Mouse (Mus musculus): Measurements from ENCODE around the gene Pelp1. TPM values are rescaled to one million over a fixed set of nuclear protein-coding genes. Genes with fewer than 3 reads are reported as not detected.
"Not testable (repeated sequence)": the region's sequence is repeated elsewhere in the genome, so short reads cannot be mapped to it uniquely, and the experiment has no call there.

The Pelp1 gene
- total RNA-seq, 1 experiment: 77.5 TPM

DNA sequence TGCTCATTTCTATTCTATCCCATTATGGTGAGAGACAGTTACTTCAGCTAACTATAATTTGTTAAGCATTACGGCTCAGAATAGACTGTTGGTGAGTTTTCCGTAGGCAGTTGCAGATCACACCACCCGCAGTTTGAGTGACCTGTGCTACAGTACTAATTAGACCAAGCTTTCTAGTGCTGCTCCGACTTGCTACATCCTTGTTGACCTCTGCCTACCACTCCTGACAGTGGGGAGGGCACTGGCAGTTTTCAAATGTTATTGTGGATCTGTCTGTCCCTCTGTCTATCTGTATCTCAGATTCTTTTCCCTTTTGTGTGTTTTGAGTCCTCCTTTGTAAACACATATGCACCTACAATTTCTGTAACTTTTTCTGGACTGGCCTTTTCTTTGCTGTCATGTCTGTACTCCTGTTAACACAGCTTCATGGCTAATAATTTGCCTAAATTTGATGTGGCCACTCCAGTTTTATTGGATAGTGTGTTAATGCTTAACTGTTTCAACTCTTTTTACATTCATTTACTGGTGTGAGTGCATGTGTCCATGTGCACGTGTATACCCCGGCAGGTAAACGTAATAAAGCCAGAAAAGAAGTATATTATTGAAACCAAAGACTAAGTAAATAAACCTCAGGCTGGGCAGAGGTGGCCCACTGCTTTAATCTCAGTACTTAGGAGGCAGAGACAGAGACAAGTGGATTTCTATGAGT lies 36.8 kb downstream of the Pelp1 start:
- in situ Hi-C loops (cut with MboI; ENCODE audit: low sequenced_read_pairs in 2 of 2, unreplicated experiment in 2 of 2): no loop called here
- no peak overlapping the region for H3K27ac ChIP-seq (ENCODE audit: insufficient read depth, low read depth, low read length, poor library complexity, severe bottlenecking)
- H3K36me3 ChIP-seq (ENCODE audit: control insufficient read depth, insufficient read depth, low read length, poor library complexity, severe bottlenecking): no peaks in the 10 kb centered on the region
- DNase-seq (ENCODE audit: low read depth, low spot score): no peak
- no peaks in the 10 kb centered on the region for H3K4me1 ChIP-seq (ENCODE audit: control insufficient read depth in 2 of 2, insufficient read depth in 2 of 2, low read length in 2 of 2, poor library complexity in 1 of 2)
- H3K4me3 ChIP-seq (ENCODE audit: insufficient read depth in 1 of 2, low read depth in 1 of 2, low read length in 2 of 2, poor library complexity in 1 of 2, severe bottlenecking in 1 of 2): no peak overlapping the region
- TF ChIP-seq ZC3H11A (IDR thresholded peaks at IDR 0.05; ENCODE audit: borderline replicate concordance, low read depth, low read length) (no peak), MAFK (IDR thresholded peaks at IDR 0.05; ENCODE audit: insufficient read depth, low read depth, low read length) (no peak), CHD2 (IDR thresholded peaks at IDR 0.05; ENCODE audit: low read depth, low read length) (no peak), HCFC1 (IDR thresholded peaks at IDR 0.05; ENCODE audit: borderline replicate concordance, insufficient read depth, low read length) (no peak), ZNF384 (IDR thresholded peaks at IDR 0.05; ENCODE audit: low read depth, low read length) (no peak)
- no peaks in the 10 kb centered on the region; the same call in 1 of the 2 replicates for H3K9me3 ChIP-seq (ENCODE audit: control insufficient read depth, insufficient read depth, low read depth, low read length)
- no peak overlapping the region for H3K9ac ChIP-seq (ENCODE audit: insufficient read depth, low read depth, low read length, poor library complexity, severe bottlenecking)

- in situ Hi-C loops (cut with MboI; ENCODE audit: low sequenced_read_pairs in 2 of 2, unreplicated experiment in 2 of 2): no loop called here
- no peak overlapping the region for H3K9ac ChIP-seq (ENCODE audit: insufficient read depth, low read depth, low read length, poor library complexity, severe bottlenecking)
- no peaks in the 10 kb centered on the region; the same call in 1 of the 2 replicates for H3K9me3 ChIP-seq (ENCODE audit: control insufficient read depth, insufficient read depth, low read depth, low read length)
- H3K4me3 ChIP-seq (ENCODE audit: insufficient read depth in 1 of 2, low read depth in 1 of 2, low read length in 2 of 2, poor library complexity in 1 of 2, severe bottlenecking in 1 of 2): no peak overlapping the region
- no peaks in the 10 kb centered on the region for H3K36me3 ChIP-seq (ENCODE audit: control insufficient read depth, insufficient read depth, low read length, poor library complexity, severe bottlenecking)
- no peaks in the 10 kb centered on the region for H3K4me1 ChIP-seq (ENCODE audit: control insufficient read depth in 2 of 2, insufficient read depth in 2 of 2, low read length in 2 of 2, poor library complexity in 1 of 2)
- DNase-seq (ENCODE audit: low read depth, low spot score): no peak
- H3K27ac ChIP-seq (ENCODE audit: insufficient read depth, low read depth, low read length, poor library complexity, severe bottlenecking): no peak overlapping the region
- TF ChIP-seq HCFC1 (IDR thresholded peaks at IDR 0.05; ENCODE audit: borderline replicate concordance, insufficient read depth, low read length) (no peak), MAFK (IDR thresholded peaks at IDR 0.05; ENCODE audit: insufficient read depth, low read depth, low read length) (no peak), CHD2 (IDR thresholded peaks at IDR 0.05; ENCODE audit: low read depth, low read length) (no peak), ZNF384 (IDR thresholded peaks at IDR 0.05; ENCODE audit: low read depth, low read length) (no peak), ZC3H11A (IDR thresholded peaks at IDR 0.05; ENCODE audit: borderline replicate concordance, low read depth, low read length) (no peak)
These were observed 37.4 kb downstream of the Pelp1 start for GRCm38 (mm10) chr11:70372396-70372795.

DNA sequence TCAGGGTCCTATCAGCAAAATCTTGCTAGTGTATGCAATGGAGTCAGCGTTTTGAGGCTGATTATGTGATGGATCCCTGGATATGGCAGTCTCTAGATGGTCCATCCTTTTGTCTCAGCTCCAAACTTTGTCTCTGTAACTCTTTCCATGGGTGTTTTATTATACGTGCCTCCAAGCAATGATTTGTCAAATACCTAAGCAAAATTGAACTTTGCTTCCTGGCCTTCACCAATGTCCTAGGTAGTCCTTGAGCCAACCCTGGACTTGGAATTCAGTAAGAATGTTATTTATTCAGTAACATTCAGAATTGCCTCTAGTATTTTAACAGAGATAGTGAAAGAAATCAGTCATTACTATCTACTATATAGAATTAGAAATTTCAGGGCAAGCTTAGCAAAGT lies 41.2 kb downstream of the Pelp1 start:
- H3K9me3 ChIP-seq (ENCODE audit: control insufficient read depth, insufficient read depth, low read depth, low read length); H3K9ac ChIP-seq (ENCODE audit: insufficient read depth, low read depth, low read length, poor library complexity, severe bottlenecking); H3K36me3 ChIP-seq (ENCODE audit: control insufficient read depth, insufficient read depth, low read length, poor library complexity, severe bottlenecking); H3K27ac ChIP-seq (ENCODE audit: insufficient read depth, low read depth, low read length, poor library complexity, severe bottlenecking); in situ Hi-C loops (cut with MboI; ENCODE audit: low sequenced_read_pairs in 2 of 2, unreplicated experiment in 2 of 2); H3K4me1 ChIP-seq (ENCODE audit: control insufficient read depth in 2 of 2, insufficient read depth in 2 of 2, low read length in 2 of 2, poor library complexity in 1 of 2); H3K4me3 ChIP-seq (ENCODE audit: insufficient read depth in 1 of 2, low read depth in 1 of 2, low read length in 2 of 2, poor library complexity in 1 of 2, severe bottlenecking in 1 of 2); DNase-seq (ENCODE audit: low read depth, low spot score): not testable (repeated sequence)

GRCm38 (mm10) chr11:70367701-70368100 lies 42.1 kb downstream of the Pelp1 start:
- in situ Hi-C loops (cut with MboI; ENCODE audit: low sequenced_read_pairs in 2 of 2, unreplicated experiment in 2 of 2); H3K9ac ChIP-seq (ENCODE audit: insufficient read depth, low read depth, low read length, poor library complexity, severe bottlenecking): not testable (repeated sequence)

DNA sequence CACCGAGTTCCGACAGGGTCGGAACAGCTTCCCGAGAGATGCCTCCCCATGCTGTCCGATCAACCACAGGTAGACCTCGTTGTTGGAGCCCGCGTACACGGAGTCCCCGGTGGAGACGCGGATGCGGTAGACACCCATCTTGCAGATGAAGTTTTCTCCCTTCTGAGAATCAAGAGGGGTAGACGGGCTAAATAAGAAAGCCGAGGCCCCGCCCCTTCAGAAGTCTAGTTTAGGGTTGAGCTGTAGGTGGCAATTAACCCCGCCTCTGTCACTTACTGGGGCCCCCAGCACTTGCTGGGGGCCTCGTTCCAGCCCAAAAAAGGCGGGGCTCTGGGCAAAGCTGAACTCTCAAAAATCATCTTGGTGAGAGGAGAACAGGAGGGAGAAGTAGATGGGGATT lies 58.0 kb downstream of the Pelp1 start, which contains the start of gene Alox15:
Gene Alox15 (minus strand): TSS at position 164 of the 400 bp plus-strand sequence.
- Histone ChIP-seq H3K36me3 (ENCODE audit: control insufficient read depth, insufficient read depth, low read length, poor library complexity, severe bottlenecking) (no peaks in the 10 kb centered on the region), H3K4me3 (ENCODE audit: insufficient read depth in 1 of 2, low read depth in 1 of 2, low read length in 2 of 2, poor library complexity in 1 of 2, severe bottlenecking in 1 of 2) (peak within 1 kb of the TSS; percentile 57 to 59), H3K27ac (ENCODE audit: insufficient read depth, low read depth, low read length, poor library complexity, severe bottlenecking) (no peak within 1 kb of the TSS), H3K4me1 (ENCODE audit: control insufficient read depth in 2 of 2, insufficient read depth in 2 of 2, low read length in 2 of 2, poor library complexity in 1 of 2) (peaks cover 11 to 14% of the 10 kb centered on the region in 2 experiments; a peak in 3 of 4 replicates), H3K9ac (ENCODE audit: insufficient read depth, low read depth, low read length, poor library complexity, severe bottlenecking) (no peak within 1 kb of the TSS), H3K9me3 (ENCODE audit: control insufficient read depth, insufficient read depth, low read depth, low read length) (no peaks in the 10 kb centered on the region)
- no peak for DNase-seq (ENCODE audit: low read depth, low spot score)
- TF ChIP-seq MAFK (IDR thresholded peaks at IDR 0.05; ENCODE audit: insufficient read depth, low read depth, low read length) (no peak), ZC3H11A (IDR thresholded peaks at IDR 0.05; ENCODE audit: borderline replicate concordance, low read depth, low read length) (no peak), CHD2 (IDR thresholded peaks at IDR 0.05; ENCODE audit: low read depth, low read length) (no peak), HCFC1 (IDR thresholded peaks at IDR 0.05; ENCODE audit: borderline replicate concordance, insufficient read depth, low read length) (no peak), ZNF384 (IDR thresholded peaks at IDR 0.05; ENCODE audit: low read depth, low read length) (no peak)
- in situ Hi-C loops (cut with MboI; ENCODE audit: low sequenced_read_pairs in 2 of 2, unreplicated experiment in 2 of 2): no loop called here

More at GRCm38 (mm10) chr11:70367701-70368100, 42.1 kb downstream of the Pelp1 start:
- DNase-seq (ENCODE audit: low read depth, low spot score); H3K9me3 ChIP-seq (ENCODE audit: control insufficient read depth, insufficient read depth, low read depth, low read length); H3K4me1 ChIP-seq (ENCODE audit: control insufficient read depth in 2 of 2, insufficient read depth in 2 of 2, low read length in 2 of 2, poor library complexity in 1 of 2); H3K27ac ChIP-seq (ENCODE audit: insufficient read depth, low read depth, low read length, poor library complexity, severe bottlenecking); H3K36me3 ChIP-seq (ENCODE audit: control insufficient read depth, insufficient read depth, low read length, poor library complexity, severe bottlenecking); H3K4me3 ChIP-seq (ENCODE audit: insufficient read depth in 1 of 2, low read depth in 1 of 2, low read length in 2 of 2, poor library complexity in 1 of 2, severe bottlenecking in 1 of 2): not testable (repeated sequence)
